Mouse (Mus musculus) activated CD4-positive, CD25-positive, alpha-beta regulatory T cell, adult 4 months (primary cell): ENCODE results near the gene Kif6. TPM values are rescaled to one million over a fixed set of nuclear protein-coding genes. Genes with fewer than 3 reads are reported as not detected.

Source experiments
- ATAC-seq: one replicate; pipeline ENCODE4 v1.8.0; 2017
- polyA plus RNA-seq, 2 experiments: library from polyadenylated mRNA; unstranded; fragments of 100-300 nt; shearing (Covaris generic); gene quantifications; one replicate each; pipeline ENCODE4 v1.2.1; 2017

Kif6 gene
- polyA plus RNA-seq, 2 experiments from 2014 or later, result not detected

GRCm38 (mm10) chr17:49792946-49793345, 178.0 kb downstream of the Kif6 start:
- ATAC-seq, result no peak

DNA sequence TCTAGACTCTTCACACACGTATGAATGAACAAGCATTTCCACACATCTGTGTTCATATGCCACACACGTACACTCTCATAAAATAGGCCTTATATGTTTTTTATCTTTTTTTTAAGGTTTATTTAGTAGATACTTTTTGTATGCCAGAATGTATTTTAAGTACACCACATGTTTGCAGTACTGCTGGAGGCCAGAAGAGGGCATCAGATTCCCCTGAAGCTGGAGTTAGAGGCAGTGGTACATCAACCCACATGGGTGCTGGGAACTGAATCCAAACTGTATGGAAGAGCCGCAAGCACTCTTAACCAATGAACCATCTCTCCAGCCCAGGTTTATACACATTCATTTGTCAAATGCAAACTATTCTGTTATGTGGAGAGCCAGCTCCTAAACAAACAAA, 179.0 kb downstream of the Kif6 start:
- ATAC-seq, result no peak

DNA sequence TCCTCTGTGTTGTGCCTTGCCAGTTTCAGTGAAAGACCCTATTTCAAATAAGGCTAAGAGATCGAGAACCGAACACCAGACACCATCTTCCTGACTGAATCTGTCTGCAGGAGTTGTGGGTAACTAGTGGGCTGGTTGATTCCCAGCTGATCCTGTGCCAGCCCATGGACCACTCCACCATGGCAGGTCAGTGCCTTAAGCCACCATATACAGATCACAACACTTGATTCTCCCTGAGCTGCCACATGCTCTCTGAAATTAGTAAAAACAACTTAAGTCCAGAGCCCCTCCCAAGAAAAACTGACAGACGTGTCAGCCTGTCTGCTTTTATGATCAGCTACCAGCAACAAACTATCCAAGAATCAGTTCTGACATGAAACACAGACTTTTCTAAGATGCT, 180.3 kb downstream of the Kif6 start:
- no peak for ATAC-seq

DNA sequence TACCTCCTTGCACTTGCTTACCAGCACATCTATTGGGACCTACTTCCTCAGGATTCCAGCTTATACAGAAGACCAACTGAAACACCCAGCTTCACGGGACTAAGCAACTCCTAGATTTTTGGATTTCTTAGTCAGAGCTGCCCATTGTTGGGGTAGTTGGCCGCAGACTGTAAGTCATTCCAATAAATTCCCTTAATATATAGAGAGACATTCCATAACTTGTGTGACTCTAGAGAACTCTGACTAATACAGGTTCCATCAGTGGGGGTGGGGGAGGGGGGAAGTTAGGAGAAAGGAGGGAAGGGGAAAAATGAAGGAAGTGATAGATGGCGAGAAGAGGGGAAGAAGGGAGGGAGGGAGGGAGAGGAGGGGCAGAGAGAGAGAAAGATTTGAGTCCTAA, 181.2 kb downstream of the Kif6 start:
- no peak for ATAC-seq

- ATAC-seq, result no peak
Measured at GRCm38 (mm10) chr17:49799168-49799567, 184.2 kb downstream of the Kif6 start.

- ATAC-seq, result no peak
Measured at GRCm38 (mm10) chr17:49800157-49800556, 185.2 kb downstream of the Kif6 start.

GRCm38 (mm10) chr17:49807461-49807860, 192.5 kb downstream of the Kif6 start:
- no peak for ATAC-seq

DNA sequence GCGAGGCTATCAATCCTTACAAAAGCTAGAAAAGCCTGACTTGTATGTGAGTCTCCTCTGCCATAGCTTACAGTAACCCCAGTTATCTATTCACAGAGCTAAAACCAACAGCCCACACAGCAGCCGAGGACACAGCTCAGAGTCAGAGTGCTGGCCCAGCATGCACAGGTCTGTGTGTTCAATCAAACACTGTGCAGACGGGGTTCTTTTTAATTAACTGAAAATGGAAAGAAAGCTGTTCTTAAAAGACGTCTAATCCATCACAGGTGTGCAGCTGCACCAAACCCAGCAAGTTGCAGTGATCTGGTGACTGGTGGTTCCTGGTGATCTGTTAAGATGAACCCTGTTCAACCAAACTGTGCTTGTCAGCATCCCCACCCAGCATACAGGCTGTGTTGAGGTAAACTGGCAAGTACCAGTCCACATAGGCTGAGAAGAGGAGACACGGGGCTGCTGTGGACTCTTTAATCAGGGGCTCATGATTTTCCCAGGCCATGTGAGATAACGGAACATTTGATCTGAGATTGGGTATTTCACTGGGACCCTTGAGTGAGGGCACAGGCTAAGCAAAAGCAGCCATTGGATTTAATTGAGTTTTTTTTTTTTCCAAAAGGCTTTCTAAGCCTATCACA, 193.9 kb downstream of the Kif6 start:
- no peak for ATAC-seq

DNA sequence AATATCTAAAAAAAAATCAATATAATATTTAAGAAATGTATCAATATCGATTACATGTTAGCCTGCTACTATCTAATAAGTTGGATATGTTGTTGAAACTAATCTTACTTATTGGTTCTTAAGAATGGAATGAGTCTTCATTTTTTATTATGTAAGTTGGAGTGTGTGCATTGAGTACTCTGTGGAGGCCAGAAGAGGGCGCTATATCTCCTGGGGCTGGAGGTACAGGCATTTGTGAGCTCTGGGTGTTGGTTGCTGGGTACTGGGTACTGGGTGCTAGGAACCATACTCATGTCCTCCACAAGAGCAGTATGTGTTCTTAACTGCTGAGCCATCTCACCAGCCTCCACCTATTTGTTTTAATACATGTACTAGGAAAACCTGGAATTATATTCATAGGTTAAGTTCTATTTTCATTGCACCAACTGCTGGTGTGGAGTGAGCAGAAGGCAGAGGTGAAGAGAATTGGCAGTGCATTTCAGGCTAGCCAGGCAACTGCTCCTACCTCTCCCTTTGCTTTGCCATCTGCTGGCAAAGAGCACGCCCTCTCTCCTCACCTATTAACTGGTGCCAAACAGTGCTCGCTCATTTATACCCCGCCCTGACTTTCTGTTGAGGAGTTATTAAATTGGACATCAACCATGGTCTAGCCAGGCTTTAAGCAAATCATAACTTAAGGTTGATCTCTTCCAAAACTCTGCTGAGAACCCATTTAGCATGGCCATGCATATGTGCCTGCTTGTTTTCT, 199.1 kb downstream of the Kif6 start:
- no peak for ATAC-seq

DNA sequence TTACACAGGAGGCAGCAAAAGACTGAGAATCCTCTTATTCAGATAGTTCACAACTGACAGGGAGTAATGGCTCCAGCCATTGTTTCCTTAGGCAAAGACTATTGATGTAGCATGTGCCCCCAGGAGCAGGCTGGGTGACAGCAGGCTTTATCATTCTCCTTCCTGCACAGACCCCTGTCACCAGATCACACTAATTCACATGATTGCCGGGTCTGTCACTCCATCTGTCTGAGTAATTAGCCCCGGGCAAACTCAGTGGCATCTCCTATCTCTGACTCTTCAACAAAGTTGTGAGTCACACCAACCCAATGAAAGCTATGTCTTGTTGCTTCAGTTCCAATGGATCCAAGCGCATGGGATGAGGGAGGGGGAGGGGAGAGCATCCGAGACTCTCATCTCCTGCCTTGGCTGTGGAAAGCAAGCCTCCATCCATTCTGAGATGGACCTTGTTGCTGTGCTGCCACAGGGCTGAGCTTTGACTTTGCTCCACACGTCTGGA, 201.2 kb downstream of the Kif6 start:
- no peak for ATAC-seq

- ATAC-seq, result no peak
Measured at GRCm38 (mm10) chr17:49816703-49817102, 201.8 kb downstream of the Kif6 start.

DNA sequence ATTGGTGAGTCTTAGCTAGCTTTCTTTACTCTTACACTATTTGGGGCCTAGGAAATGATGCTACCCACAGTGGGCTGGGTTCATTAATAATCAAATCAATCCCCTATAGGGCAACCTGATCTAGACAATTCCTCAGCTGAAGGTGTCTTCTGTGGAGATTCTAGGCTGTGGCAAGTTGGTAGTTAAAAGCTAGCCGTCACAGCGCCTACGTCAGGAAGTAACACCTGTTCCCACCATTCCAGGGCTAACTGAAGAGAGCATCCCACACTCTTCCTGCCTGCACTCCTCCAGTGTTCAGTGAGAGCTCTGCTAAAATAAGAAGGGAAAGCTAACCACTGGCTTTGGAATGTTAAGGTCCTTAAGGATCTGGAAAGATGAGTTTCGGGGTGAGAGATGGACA, 205.3 kb downstream of the Kif6 start:
- ATAC-seq, result no peak

DNA sequence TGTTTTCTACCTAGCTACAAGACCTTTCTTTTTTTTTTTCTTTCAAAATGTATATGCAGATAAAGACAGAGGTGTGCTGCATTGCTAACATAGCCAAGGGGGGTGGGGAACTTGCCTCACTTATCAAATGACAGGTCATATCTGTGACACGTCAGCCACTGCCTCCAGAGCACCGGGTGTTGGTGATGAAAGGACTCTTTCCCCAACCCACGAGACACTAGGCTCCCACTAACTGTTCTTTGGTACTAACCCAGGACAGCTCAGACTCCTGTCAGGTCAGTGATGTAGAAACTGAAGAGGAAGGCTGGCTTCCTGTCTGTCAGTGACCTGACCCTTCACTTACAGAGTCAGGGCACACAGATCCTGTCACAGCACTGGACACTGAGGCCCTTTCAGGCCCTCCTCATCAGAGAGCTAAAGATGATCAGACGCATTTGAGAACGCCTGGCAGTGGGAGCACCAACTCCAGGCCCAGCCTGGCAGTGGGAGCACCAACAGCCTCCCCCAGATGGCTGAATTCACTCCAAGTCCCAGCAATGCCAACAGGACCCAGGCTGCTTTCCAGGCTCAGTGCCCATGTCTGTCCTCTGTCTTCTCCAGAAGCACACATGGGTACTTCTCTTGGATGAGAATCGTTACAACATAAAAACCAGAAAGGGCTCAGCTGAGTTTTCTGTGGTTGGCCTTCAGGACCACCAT, 209.4 kb downstream of the Kif6 start:
- no peak for ATAC-seq

GRCm38 (mm10) chr17:49824841-49825450, 210.0 kb downstream of the Kif6 start:
- no peak for ATAC-seq

GRCm38 (mm10) chr17:49825831-49826230, 210.9 kb downstream of the Kif6 start:
- ATAC-seq, result no peak

DNA sequence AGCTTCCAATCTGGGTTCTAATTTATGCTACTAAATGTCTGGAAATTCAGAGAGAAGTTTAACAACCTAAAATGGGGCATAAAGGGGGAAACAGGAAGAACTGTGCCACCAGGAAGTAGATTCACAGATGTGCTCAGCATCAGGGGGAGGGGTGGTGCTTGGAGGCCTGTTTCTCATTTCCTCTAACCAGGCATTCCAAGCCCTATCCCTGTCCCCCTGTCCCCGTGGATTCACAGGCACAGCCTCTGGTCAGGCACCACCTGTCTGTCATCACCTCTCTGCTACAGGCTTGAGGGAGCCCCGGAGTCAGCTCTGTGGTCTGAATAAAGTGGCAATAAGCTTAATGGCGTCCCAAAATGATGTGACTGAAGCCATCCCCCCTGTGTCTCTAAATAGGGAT, 216.8 kb downstream of the Kif6 start:
- ATAC-seq, result no peak

- no peak for ATAC-seq
Measured at GRCm38 (mm10) chr17:49834044-49834545, 219.2 kb downstream of the Kif6 start.

DNA sequence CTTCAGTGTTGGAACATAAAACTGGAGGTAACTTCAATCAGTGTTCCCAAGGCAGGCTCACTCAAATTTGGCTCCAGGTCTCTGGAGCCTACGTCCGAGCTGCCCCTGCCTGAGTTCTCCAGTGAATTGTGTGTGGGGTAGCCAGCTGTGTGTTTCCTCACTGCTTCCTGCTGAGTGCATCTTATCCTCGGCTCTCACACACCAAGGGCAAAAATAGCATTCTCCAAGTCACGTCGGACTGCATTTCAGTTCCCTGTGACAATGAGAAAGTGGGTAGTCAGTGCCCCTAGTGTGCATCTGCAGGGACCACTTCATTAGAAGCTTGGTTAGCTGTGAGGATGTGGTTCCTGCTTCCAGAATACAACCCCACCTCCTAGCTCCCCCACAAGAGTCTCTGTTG, 222.5 kb downstream of the Kif6 start:
- no peak for ATAC-seq

DNA sequence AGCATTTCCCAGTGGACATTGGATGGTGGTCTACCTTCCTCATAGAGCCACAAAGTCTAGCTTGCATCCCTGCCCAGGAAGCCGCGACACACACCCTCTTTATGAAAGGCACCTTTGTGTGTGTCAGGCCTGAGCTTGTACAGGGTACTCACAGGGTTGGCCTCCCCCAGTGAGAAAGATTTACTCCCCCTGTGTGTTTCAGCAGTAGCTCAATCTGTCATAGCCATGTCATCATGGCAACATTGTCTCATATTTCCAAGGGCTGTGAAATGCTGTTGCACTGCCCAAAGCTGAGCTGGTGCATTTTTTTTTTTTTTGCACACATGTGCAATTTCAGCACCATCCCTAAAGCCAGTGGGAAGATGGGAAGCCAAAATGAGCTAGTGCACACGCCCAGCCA, 224.3 kb downstream of the Kif6 start:
- ATAC-seq, result no peak

GRCm38 (mm10) chr17:49851210-49851609, 236.3 kb downstream of the Kif6 start:
- ATAC-seq, result no peak

GRCm38 (mm10) chr17:49852183-49852582, 237.2 kb downstream of the Kif6 start:
- ATAC-seq, result no peak

DNA sequence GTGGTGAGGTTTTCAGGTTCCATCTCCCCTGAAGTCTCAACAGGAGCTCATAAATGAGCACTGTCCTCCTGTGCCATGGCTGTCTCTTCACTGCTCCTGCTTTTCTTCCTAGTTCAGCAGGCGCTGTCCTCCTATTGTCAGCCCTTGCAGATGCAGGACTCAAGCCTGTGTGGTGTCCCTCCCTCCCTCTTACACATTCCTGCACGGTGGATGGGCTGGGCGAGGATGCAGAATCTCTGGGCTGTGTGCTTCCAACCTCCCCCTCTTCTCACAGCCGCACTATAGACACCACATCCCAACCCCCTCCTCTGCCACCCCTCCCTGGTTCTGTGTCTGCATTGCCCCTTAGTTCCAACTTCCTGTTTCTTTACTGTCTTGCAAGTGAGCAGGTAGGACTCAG, 240.8 kb downstream of the Kif6 start:
- no peak for ATAC-seq
